Mouse (Mus musculus) cerebellum, postnatal 25 days (tissue): ENCODE data around the gene Fam20b.

ENCODE experiments used
- DNase-seq, 2 experiments: peaks; one replicate each; pipeline ENCODE4 v3.0.0; 2021; ENCODE audit warnings: mixed read lengths in 2 of 2

Fam20b gene

GRCm38 (mm10) chr1:156718950-156719805 is at the start of gene Fam20b:
Gene Fam20b, minus strand, starts transcription at chr1:156719086.
- peak; percentile 98 to 99 for DNase-seq

GRCm38 (mm10) chr1:156765311-156765710 is 46.4 kb upstream of the Fam20b start:
- DNase-seq = no peak

GRCm38 (mm10) chr1:156764584-156764983 is 45.7 kb upstream of the Fam20b start:
- DNase-seq = no peak

GRCm38 (mm10) chr1:156763280-156763679 is 44.4 kb upstream of the Fam20b start:
- no peak for DNase-seq

GRCm38 (mm10) chr1:156761430-156761801 is 42.5 kb upstream of the Fam20b start:
- no peak for DNase-seq

DNA sequence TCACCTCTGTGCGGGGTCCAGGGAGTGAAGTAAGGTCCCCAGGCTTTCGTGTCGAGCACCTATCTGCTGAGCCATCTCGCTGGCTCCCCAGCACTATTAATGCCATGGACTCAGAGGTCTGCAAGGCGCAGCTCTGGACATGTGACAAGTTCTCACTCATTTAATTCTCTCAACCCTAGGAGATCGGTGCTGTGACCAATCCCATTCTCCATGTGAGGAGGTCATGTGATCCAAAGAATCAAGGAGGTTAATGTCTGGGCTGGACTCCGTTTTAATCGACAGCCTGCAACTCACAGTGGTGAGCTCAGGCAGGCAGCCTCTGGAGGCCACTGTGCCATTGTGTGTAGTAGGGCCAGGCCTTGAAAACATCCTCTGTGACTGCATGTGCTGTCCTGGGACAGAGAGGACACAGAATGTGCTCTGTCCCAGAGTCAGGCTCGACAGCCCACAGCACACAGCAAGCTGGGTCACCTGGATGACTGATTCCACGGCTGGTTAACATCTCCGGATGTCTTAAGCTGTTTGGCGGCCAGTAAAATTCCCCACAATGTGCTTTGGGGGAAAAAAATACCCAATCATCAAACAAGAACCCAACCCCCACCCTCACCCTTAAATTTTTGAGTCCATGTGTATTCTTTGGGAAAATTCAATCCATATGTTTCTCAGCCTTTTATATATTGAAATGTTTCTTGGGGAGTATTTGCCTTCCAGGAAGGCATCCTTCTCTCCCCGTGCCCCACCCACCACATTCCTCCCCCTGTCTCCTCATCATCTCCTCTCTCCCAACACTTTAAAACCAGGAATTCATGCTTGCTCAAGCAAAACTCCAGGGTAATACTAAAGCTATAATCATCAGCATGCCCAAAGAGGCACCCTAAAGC is 41.9 kb upstream of the Fam20b start:
- DNase-seq = no peak

- DNase-seq = no peak
These were observed 39.4 kb upstream of the Fam20b start for GRCm38 (mm10) chr1:156758326-156758725.

- DNase-seq = no peak
These were observed 35.9 kb upstream of the Fam20b start for GRCm38 (mm10) chr1:156754608-156755413.

GRCm38 (mm10) chr1:156752990-156753389 is 34.1 kb upstream of the Fam20b start:
- DNase-seq = no peak

DNA sequence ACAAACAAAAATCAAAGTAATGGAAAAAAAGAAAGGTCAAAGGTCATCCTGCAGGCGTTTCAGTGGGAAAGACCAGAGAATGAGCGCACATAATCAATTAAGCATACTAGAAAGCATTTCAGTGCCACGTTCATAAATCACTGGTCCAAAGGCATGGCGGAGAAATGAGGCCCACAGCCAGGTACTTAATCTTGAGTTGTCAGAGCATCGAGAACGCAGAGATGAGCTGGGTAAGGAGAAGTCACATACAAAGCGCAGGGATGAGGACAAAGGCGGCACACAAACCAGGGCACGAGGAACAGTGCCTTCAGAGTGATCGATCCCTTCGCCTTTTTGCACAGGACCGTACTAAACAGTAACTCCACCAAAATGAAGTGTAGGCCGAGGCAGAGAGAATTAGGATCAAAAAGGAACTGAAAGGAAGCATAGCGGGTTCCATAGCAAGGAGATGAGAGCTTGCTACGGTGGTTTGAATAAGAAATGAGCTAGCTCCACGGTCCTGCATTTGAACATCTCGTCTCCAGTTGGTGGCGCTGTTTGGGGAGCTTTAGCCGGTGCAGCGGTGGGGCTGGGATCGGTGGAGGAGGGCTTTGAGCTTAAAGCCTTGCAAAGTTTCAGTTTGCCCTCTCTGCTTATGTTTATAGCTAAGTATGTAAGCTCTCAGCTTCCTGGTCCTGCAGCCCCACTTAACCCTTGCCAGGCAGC is 33.3 kb upstream of the Fam20b start:
- DNase-seq = peak; percentile 48 to 80

DNA sequence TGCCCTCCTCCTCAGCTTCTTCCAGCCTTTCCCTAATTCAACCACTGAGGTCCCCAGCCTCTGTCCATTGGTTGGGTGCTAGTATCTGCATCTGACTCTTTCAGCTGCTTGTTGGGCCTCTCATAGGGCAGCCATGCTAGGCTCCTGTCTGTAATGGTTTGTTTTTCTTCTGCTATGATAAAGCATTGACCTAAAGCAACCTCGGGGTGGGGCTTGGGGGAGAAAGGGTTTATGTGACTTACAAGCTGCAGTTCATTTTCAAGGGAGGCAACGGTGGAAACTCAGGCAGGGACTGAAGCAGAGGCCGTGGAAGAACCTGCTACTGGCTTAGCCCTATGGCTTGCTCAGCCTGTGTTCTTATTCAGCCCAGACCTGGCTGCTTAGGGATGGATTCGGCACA is 31.4 kb upstream of the Fam20b start:
- DNase-seq = no peak

DNA sequence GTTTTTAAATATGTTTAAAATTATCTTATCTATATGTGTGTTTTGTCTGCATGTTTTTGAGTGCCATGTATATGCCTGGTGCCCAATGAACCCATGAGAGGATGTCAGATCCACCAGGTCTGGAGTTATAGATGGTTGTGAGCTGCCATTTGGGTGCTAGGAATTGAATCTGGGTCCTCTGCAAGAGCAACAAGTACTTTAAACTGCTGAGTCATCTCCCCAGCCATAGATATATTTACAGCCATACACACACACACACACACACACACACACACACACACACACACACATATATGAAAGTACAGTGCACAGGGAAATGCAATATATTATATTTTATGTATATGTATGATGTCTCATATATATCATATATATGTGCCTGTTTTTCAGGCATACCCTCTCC is 30.2 kb upstream of the Fam20b start:
- DNase-seq = no peak

DNA sequence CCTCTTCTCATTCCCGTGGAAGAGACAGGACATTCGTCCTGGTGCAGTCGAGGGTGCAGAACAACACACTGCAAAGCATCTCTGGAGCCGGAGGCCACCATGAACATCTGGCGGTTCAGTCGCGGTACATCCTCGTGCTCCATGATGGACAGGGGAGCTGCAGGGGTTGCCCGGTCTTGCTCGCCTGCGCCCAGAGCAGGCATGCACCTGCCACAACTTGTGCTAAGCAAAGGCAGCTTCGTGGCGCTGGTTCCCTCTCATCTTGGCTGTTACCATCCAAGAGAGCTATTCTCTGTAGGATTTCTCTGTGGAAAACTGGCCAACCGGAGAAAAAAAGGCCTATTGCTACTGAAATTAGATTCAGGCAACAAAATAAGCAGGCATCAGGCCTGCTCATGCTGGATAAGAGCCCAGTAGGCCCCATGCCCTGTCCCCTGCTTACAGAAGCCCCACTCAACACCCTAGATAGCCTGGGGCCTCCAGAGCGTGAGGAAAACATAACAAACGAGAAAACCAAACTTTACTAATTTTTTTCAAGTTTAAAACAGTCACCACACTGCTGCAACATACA is 29.6 kb upstream of the Fam20b start:
- DNase-seq = no peak

GRCm38 (mm10) chr1:156745188-156745810 is 26.4 kb upstream of the Fam20b start:
- no peak for DNase-seq

DNA sequence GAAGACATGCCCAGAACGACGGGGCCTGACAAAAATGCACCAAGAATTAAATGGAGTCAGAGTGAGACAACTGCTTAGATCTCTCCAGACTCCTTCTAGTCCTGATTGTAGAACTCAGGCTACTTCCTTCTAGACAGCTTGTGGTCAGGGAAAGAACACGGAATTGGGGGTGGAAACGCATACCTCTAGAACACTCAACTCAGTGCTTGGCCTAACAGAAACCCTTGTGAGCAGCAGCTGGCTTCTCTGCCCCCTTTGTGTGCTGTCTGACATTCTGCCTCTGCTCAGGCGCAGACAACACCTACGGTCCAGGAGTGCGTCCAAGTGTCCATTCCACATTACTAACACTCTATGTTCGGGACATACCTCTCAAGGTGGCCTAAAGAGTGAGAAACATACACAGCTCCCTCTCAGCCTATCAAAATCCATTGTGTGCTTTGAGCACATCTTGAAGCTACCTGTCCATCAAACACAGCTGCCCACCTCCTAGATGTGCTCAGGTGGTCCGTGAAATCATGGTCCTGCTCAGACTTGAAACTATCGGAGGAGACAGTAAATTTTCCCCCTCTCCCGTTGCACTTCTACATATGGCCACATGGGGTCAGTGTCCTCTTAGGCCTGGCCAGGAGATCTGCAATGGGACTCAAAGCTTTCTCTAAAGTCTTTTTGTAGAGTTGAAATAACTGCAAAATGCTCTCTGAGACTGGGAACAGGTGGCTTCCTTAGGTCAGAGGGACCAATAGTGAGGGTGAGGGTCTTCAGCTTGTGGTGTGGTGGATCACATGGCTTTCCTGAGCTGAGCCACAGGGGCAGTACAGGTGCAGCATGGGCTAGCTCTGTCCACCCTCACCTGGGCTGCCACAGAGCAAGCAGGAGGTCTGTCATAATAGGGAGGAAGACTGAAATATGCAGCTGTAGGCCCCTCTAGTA is 22.9 kb upstream of the Fam20b start:
- DNase-seq = peak; percentile 65 to 74

GRCm38 (mm10) chr1:156735788-156736187 is 16.9 kb upstream of the Fam20b start:
- no peak for DNase-seq

DNA sequence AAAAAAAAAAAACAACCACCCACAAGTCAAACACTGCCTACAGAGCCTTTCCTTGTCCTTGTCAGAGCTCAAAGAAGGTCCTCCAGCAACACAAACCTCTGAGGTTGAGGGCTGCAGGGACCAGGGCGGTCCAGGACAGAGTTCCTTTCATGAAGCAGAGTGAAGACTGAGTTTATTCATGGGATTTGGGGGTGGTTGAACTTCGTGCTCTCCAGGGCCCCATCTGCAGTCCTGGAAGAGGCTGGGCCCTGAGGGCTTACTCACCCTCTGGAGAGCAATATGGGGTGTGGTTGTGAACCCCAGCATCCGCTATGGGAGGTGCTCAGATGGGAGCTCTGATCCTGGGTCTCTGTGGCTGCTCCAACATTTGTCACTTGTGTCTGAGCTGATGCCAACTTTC is 15.1 kb upstream of the Fam20b start:
- DNase-seq = no peak

DNA sequence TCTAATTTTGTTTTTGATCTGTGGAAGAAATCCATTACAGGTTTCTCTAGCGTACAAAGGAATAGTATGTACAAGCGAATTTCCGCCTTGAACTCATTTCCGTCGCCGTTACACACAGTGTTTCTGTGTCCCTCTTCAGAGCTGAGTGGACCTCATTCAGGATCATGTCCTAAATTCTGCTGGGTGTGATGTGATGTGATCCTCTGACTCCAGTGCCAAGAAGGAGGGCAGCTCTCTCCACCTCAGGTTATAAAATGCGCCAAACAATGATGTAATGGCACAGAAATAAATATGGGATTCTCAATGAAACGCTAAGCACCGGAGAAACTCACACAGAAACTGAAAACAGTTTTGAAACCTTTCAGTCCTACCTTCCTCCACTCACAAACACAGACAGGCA is 14.7 kb upstream of the Fam20b start:
- DNase-seq = no peak

- DNase-seq = no peak
These were observed 14.1 kb upstream of the Fam20b start for GRCm38 (mm10) chr1:156732996-156733395.

- no peak for DNase-seq
These were observed 11.9 kb upstream of the Fam20b start for GRCm38 (mm10) chr1:156730802-156731201.
